Mouse (Mus musculus) cerebellum, adult 2 months (tissue): ENCODE measurements around the gene Rgs12.

ENCODE experiments used
- CTCF ChIP-seq: fragments of 200-500 bp; IDR thresholded peaks from 2 replicates; pipeline ENCODE4 v1.5.1; 2011; ENCODE audit warnings: low read depth, mild to moderate bottlenecking, control low read depth, low read length, moderate library complexity, borderline replicate concordance; ENCODE audit not compliant: insufficient read depth
- POLR2A ChIP-seq: fragments of 200-500 bp; IDR thresholded peaks from 2 replicates; pipeline ENCODE4 v1.6.1; 2011; ENCODE audit warnings: low read length, control low read depth, borderline replicate concordance; ENCODE audit not compliant: insufficient read depth

DNA sequence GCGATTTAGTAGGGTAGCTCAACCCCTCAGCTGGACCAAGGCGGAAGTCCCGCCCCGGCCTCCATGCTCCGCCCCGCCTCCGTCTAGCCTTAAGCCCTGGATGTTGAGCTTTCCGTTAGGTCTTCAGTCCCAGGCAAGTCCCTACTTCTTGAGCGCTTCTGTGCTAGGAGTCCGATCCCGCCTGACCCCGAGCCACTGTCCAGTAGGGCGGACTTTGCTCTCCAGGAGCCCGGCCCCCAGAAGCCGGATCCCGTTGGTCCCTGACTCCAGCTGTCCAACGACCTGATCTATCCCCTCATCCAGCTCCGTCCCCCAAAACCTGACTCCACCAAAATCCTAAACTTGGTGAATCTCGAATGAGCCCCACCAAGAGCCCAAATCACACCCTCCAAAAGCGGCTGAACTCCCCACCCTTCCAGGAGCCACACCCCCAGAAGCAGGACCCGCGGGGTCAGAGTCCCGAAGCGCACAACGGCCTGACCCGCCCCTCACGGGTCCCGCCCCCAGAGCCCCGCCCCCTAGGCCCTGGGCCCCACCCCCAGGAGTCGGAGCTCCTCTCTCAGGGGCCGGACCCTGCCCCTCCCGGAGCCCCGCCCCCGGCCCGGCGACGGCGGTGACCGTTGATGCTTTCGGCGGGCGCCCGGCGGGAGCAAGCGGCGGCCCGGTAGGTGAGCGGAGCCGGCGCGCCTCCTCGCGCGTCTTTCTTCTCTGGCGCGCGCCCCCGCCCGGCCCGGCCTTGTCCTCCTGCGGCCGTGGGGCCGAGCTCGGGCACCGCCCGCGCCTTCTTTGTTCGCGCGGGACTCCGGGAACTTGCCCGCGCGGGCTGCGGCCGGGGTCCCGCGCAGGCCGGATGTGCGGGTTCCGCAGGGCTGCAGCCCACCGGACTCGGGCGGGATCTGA is at the start of gene Rgs12:
- no peak for TF ChIP-seq POLR2A
- no peak for TF ChIP-seq CTCF
